Mouse (Mus musculus): ENCODE results near the gene Bbs1. TPM values are rescaled to one million over a fixed set of nuclear protein-coding genes. Genes with fewer than 3 reads are reported as not detected.

The Bbs1 gene
- 2.6 TPM for polyA plus RNA-seq (2014; fragmentation: Illumina TruSeq; extraction: RNeasy Lipid Tissue Mini Kit (QIAGEN cat#74804); ENCODE audit: low read depth, low replicate concordance)

GRCm38 (mm10) chr19:4905979-4906794 is at the start of gene Bbs1:
Gene Bbs1, minus strand, starts transcription at chr19:4906628.

DNA sequence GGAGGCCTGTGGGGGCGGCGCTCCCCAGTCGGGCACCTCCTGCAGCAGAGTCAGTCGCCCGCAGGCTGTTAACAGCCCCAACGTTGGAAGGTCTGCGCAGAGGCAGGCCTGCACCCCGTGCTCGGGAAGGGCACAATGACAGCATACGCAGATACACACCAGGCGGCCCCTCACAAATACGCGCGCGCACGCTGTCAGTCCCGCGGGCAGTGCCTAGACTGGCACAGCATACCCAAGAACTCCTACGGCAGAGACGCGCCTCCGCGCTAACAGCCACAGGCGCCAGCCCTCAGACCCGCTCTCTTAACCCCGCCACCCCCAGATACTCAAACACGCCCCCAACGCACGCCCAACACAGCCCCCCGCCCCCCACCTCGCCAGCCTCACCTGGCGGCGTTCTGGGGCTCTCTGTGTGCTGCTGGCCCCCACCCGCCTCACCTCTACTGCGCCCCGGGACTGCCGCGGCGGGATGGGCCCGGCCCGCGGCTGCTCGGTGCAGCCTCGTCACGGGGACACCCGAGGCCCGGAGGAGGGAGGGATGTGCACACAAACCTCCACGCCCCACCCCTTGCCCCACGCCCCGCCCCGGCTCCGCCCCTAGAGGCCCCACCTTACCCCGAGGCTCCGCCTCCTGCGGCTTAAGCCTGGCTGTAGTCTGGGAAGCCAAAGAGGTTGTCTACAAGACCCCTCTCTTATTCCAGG is 36.3 kb upstream of the Bbs1 start, which contains the start of gene Peli3:
Gene Peli3, minus strand, starts transcription at position 577 of the 702 bp plus-strand sequence.

DNA sequence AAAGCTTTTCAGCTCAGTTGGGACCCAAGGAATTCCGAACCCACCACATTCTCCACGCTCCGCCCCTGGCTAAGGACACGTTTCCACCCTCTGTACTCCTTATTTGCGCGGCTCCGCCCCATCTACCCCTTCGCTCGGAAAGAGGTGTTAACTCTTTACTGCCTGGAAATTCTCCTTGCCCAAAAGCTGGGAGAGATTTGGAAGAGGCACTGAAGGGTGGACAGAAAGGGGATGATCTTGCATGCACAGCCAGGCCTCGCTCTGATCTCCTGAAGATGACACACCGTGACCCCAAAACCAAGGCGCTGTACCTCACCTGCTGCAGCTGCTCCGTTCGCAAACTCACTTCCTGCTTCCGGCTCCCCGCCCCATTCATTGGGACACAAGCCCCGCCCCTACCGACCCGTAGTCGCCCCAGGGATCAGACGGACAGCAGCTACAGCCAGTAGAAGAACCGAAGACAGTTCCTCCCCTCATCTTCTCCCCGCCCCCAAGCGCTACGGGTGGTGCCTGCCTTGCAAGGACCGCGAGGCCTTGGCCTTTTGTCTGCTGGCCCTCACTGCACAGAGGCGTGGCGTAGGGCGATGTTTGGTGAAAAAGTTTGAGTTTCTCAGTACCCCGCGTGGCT is 21.6 kb upstream of the Bbs1 start, which contains the start of gene Dpp3:
Gene Dpp3, minus strand, starts transcription at position 384 of the 628 bp plus-strand sequence.

DNA sequence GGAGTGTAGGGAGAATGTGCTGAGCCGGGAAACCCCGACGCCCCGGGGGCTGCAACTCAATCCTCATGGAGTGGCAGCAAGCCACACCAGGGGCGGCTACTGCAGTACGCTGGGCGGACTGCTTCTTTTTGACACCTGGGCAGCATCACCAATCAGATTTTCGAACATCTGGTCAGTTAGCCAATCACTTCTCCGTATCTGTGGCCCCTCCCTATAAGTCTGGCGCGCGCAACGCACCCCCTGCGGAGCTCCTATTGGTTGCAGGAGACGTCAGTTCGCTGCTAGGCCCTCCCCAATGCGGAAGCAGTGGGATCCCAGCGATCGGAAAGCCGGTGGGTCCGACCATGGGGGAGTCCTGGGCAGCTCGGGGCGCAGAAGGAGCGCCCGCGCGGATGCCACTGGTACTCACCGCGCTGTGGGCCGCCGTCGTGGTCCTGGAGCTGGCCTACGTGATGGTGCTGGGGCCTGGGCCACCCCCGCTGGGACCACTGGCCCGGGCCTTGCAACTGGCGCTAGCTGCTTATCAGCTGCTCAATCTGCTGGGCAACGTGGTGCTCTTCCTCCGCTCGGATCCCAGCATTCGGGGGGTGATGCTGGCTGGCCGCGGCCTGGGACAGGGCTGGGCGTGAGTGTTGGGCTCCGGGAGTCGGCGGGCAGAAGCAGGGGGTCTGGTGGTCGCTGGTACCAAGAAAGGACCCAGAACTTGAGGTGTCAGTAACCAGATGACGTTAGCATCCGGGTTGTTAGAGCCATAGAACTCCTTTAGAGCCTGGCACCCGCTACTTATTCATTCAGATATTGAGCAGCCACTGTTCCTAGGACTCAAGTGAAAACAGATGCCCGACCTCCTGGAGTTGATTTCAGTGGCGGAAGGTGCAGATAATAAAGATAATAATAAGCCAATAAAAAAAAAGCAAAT is 27.8 kb downstream of the Bbs1 start, which contains the start of gene Zdhhc24:
Gene Zdhhc24, plus strand, starts transcription at position 264 of the 919 bp plus-strand sequence.

DNA sequence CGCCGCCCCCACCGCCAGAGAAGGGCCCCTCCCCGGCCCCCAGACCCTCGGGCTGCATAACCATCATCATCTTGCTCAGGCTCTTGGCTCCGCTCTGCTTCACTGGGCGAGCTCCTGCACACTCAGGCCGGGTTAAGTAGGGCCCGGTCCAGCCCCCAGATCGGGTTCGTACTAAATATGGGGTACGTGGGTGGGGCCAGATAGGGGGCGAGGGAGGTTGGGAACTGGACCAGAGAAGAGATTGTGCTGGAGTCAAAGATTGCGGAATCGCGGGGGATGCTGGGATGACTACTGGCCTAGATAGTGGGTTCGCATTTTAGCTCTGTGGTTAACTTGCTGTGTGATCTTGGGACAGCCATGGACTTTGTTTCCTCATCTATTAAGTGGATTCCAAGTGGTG is 28.6 kb downstream of the Bbs1 start, which contains the start of gene Actn3:
Gene Actn3, minus strand, starts transcription at position 125 of the 400 bp plus-strand sequence.

GRCm38 (mm10) chr19:4854552-4855469 is 51.6 kb downstream of the Bbs1 start, which contains the start of gene Ctsf:
Gene Ctsf, plus strand, starts transcription at chr19:4855130.

DNA sequence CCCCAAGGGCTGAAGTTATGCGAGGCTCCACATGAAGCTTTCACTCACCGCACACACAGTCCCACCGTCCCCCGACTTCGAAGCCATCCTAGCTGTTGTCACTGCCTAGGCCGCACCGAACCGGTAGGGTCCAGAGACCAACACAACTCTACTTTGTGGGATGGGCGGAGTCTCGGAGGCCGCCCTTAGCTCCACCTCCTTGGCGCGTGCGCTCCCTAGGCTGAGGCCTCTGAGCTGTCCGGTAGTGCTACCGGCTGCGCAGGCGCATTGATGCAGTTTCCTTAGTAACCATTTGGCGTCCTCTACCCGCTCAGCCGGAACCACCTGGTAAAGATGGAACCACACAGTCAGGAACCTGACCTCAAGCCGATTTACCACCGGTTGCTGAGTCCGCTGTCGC is 67.3 kb downstream of the Bbs1 start, which contains the start of the genes Ccs and Ccdc87:
Gene Ccs, minus strand, starts transcription at position 184 of the 400 bp plus-strand sequence.
Gene Ccdc87, plus strand, starts transcription at position 218 of the 400 bp plus-strand sequence.

Other genes starting within 250 kb of the Bbs1 start
- gene Gm960, start 208.0 kb downstream of the Bbs1 start, polyA plus RNA-seq (2014; fragmentation: Illumina TruSeq; extraction: RNeasy Lipid Tissue Mini Kit (QIAGEN cat#74804); ENCODE audit: low read depth, low replicate concordance) = not detected
- 0.24 TPM for gene Sptbn2, start 195.5 kb downstream of the Bbs1 start, polyA plus RNA-seq (2014; fragmentation: Illumina TruSeq; extraction: RNeasy Lipid Tissue Mini Kit (QIAGEN cat#74804); ENCODE audit: low read depth, low replicate concordance)
- gene Rbm4b, start 150.1 kb downstream of the Bbs1 start, polyA plus RNA-seq (2014; fragmentation: Illumina TruSeq; extraction: RNeasy Lipid Tissue Mini Kit (QIAGEN cat#74804); ENCODE audit: low read depth, low replicate concordance) = 9.1 TPM
- 22.9 TPM for gene Rbm4, start 112.7 kb downstream of the Bbs1 start, polyA plus RNA-seq (2014; fragmentation: Illumina TruSeq; extraction: RNeasy Lipid Tissue Mini Kit (QIAGEN cat#74804); ENCODE audit: low read depth, low replicate concordance)
- 9.5 TPM for gene Gm21992, start 95.0 kb downstream of the Bbs1 start, polyA plus RNA-seq (2014; fragmentation: Illumina TruSeq; extraction: RNeasy Lipid Tissue Mini Kit (QIAGEN cat#74804); ENCODE audit: low read depth, low replicate concordance)
- 11.5 TPM for gene Rbm14, start 95.0 kb downstream of the Bbs1 start, polyA plus RNA-seq (2014; fragmentation: Illumina TruSeq; extraction: RNeasy Lipid Tissue Mini Kit (QIAGEN cat#74804); ENCODE audit: low read depth, low replicate concordance)
- gene Ccs, start 67.3 kb downstream of the Bbs1 start, polyA plus RNA-seq (2014; fragmentation: Illumina TruSeq; extraction: RNeasy Lipid Tissue Mini Kit (QIAGEN cat#74804); ENCODE audit: low read depth, low replicate concordance) = 33.2 TPM
- not detected for gene Ccdc87, start 67.3 kb downstream of the Bbs1 start, polyA plus RNA-seq (2014; fragmentation: Illumina TruSeq; extraction: RNeasy Lipid Tissue Mini Kit (QIAGEN cat#74804); ENCODE audit: low read depth, low replicate concordance)
- 63.9 TPM for gene Ctsf, start 51.5 kb downstream of the Bbs1 start, polyA plus RNA-seq (2014; fragmentation: Illumina TruSeq; extraction: RNeasy Lipid Tissue Mini Kit (QIAGEN cat#74804); ENCODE audit: low read depth, low replicate concordance)
- 0.71 TPM for gene Actn3, start 28.7 kb downstream of the Bbs1 start, polyA plus RNA-seq (2014; fragmentation: Illumina TruSeq; extraction: RNeasy Lipid Tissue Mini Kit (QIAGEN cat#74804); ENCODE audit: low read depth, low replicate concordance)
- gene Zdhhc24, start 28.0 kb downstream of the Bbs1 start, polyA plus RNA-seq (2014; fragmentation: Illumina TruSeq; extraction: RNeasy Lipid Tissue Mini Kit (QIAGEN cat#74804); ENCODE audit: low read depth, low replicate concordance) = 4.5 TPM
- 24.4 TPM for gene Dpp3, start 21.7 kb upstream of the Bbs1 start, polyA plus RNA-seq (2014; fragmentation: Illumina TruSeq; extraction: RNeasy Lipid Tissue Mini Kit (QIAGEN cat#74804); ENCODE audit: low read depth, low replicate concordance)
- 2.7 TPM for gene Peli3, start 36.5 kb upstream of the Bbs1 start, polyA plus RNA-seq (2014; fragmentation: Illumina TruSeq; extraction: RNeasy Lipid Tissue Mini Kit (QIAGEN cat#74804); ENCODE audit: low read depth, low replicate concordance)
- 87.5 TPM for gene Mrpl11, start 55.5 kb upstream of the Bbs1 start, polyA plus RNA-seq (2014; fragmentation: Illumina TruSeq; extraction: RNeasy Lipid Tissue Mini Kit (QIAGEN cat#74804); ENCODE audit: low read depth, low replicate concordance)
- 0.81 TPM for gene Npas4, start 83.7 kb upstream of the Bbs1 start, polyA plus RNA-seq (2014; fragmentation: Illumina TruSeq; extraction: RNeasy Lipid Tissue Mini Kit (QIAGEN cat#74804); ENCODE audit: low read depth, low replicate concordance)
- gene Slc29a2, start 117.2 kb upstream of the Bbs1 start, polyA plus RNA-seq (2014; fragmentation: Illumina TruSeq; extraction: RNeasy Lipid Tissue Mini Kit (QIAGEN cat#74804); ENCODE audit: low read depth, low replicate concordance) = 14.6 TPM
- 42.6 TPM for gene B4gat1, start 132.2 kb upstream of the Bbs1 start, polyA plus RNA-seq (2014; fragmentation: Illumina TruSeq; extraction: RNeasy Lipid Tissue Mini Kit (QIAGEN cat#74804); ENCODE audit: low read depth, low replicate concordance)
- 1.0 TPM for gene AC124502.3, start 132.3 kb upstream of the Bbs1 start, polyA plus RNA-seq (2014; fragmentation: Illumina TruSeq; extraction: RNeasy Lipid Tissue Mini Kit (QIAGEN cat#74804); ENCODE audit: low read depth, low replicate concordance)
- 19.7 TPM for gene Brms1, start 134.7 kb upstream of the Bbs1 start, polyA plus RNA-seq (2014; fragmentation: Illumina TruSeq; extraction: RNeasy Lipid Tissue Mini Kit (QIAGEN cat#74804); ENCODE audit: low read depth, low replicate concordance)
- gene Rin1, start 143.9 kb upstream of the Bbs1 start, polyA plus RNA-seq (2014; fragmentation: Illumina TruSeq; extraction: RNeasy Lipid Tissue Mini Kit (QIAGEN cat#74804); ENCODE audit: low read depth, low replicate concordance) = 1.7 TPM
- gene Cd248, start 161.4 kb upstream of the Bbs1 start, polyA plus RNA-seq (2014; fragmentation: Illumina TruSeq; extraction: RNeasy Lipid Tissue Mini Kit (QIAGEN cat#74804); ENCODE audit: low read depth, low replicate concordance) = 10.5 TPM
- 2.0 TPM for gene Tmem151a, start 178.9 kb upstream of the Bbs1 start, polyA plus RNA-seq (2014; fragmentation: Illumina TruSeq; extraction: RNeasy Lipid Tissue Mini Kit (QIAGEN cat#74804); ENCODE audit: low read depth, low replicate concordance)
- gene Yif1a, start 181.9 kb upstream of the Bbs1 start, polyA plus RNA-seq (2014; fragmentation: Illumina TruSeq; extraction: RNeasy Lipid Tissue Mini Kit (QIAGEN cat#74804); ENCODE audit: low read depth, low replicate concordance) = 90.7 TPM
- 0.34 TPM for gene Cnih2, start 191.9 kb upstream of the Bbs1 start, polyA plus RNA-seq (2014; fragmentation: Illumina TruSeq; extraction: RNeasy Lipid Tissue Mini Kit (QIAGEN cat#74804); ENCODE audit: low read depth, low replicate concordance)
- 163 TPM for gene Rab1b, start 200.4 kb upstream of the Bbs1 start, polyA plus RNA-seq (2014; fragmentation: Illumina TruSeq; extraction: RNeasy Lipid Tissue Mini Kit (QIAGEN cat#74804); ENCODE audit: low read depth, low replicate concordance)
- 41.4 TPM for gene Klc2, start 211.9 kb upstream of the Bbs1 start, polyA plus RNA-seq (2014; fragmentation: Illumina TruSeq; extraction: RNeasy Lipid Tissue Mini Kit (QIAGEN cat#74804); ENCODE audit: low read depth, low replicate concordance)